Mouse (Mus musculus) cortical plate, adult 2 months (tissue): Measurements from ENCODE around the gene Dnah17. TPM values are rescaled to one million over a fixed set of nuclear protein-coding genes. Genes with fewer than 3 reads are reported as not detected.

Source experiments
- H3K27ac ChIP-seq: fragments of 200-500 bp; 2 replicates; pipeline ENCODE4 v1.5.1; 2012; ENCODE audit warnings: low read length, control low read depth, inconsistent platforms; ENCODE audit not compliant: insufficient read depth
- H3K4me1 ChIP-seq: fragments of 200-500 bp; 2 replicates; pipeline ENCODE4 v1.6.1; 2011; ENCODE audit warnings: low read length; ENCODE audit not compliant: control insufficient read depth, insufficient read depth
- H3K4me3 ChIP-seq: fragments of 200-500 bp; 2 replicates; pipeline ENCODE4 v1.5.1; 2011; ENCODE audit warnings: mild to moderate bottlenecking, low read length, control low read depth; ENCODE audit not compliant: insufficient read depth
- CTCF ChIP-seq: fragments of 200-500 bp; IDR thresholded peaks from 2 replicates; pipeline ENCODE4 v1.5.1; 2011; ENCODE audit warnings: mild to moderate bottlenecking, control low read depth, low read length; ENCODE audit not compliant: insufficient read depth; ENCODE audit errors: extremely low read depth
- POLR2A ChIP-seq: fragments of 200-500 bp; IDR thresholded peaks from 2 replicates; pipeline ENCODE4 v1.6.1; 2011; ENCODE audit warnings: mild to moderate bottlenecking, low read length, control low read depth; ENCODE audit not compliant: insufficient read depth; ENCODE audit errors: extremely low read depth
- polyA plus RNA-seq: library from polyadenylated mRNA; depleted of rRNA; stranded (reverse); fragments of >200 nt; gene quantifications from 2 replicates; pipeline ENCODE4 v1.2.3, GENCODE M21; 2012

The Dnah17 gene
- polyA plus RNA-seq, 1 experiment = 0.10 TPM

GRCm38 (mm10) chr11:118082294-118082693 is 48.1 kb downstream of the Dnah17 start:
- Histone ChIP-seq H3K4me1 (no peaks in the 10 kb centered on the region), H3K4me3 (no peak overlapping the region), H3K27ac (no peak overlapping the region)
- TF ChIP-seq POLR2A (no peak), CTCF (no peak)

- Histone ChIP-seq H3K27ac (no peak overlapping the region), H3K4me1 (no peaks in the 10 kb centered on the region), H3K4me3 (no peak overlapping the region)
- no peak for TF ChIP-seq CTCF
- no peak for TF ChIP-seq POLR2A
These were observed 50.7 kb downstream of the Dnah17 start for GRCm38 (mm10) chr11:118079750-118080149.

GRCm38 (mm10) chr11:118076929-118077328 is 53.5 kb downstream of the Dnah17 start:
- no peak overlapping the region for H3K27ac ChIP-seq
- TF ChIP-seq POLR2A = no peak
- peak; percentile 13; the same call in 1 of the 2 replicates for TF ChIP-seq CTCF
- H3K4me1 ChIP-seq = no peaks in the 10 kb centered on the region
- H3K4me3 ChIP-seq = no peak overlapping the region

GRCm38 (mm10) chr11:118075035-118075522 is 55.4 kb downstream of the Dnah17 start:
- no peak for TF ChIP-seq CTCF
- TF ChIP-seq POLR2A = no peak
- H3K4me1 ChIP-seq = no peaks in the 10 kb centered on the region
- no peak overlapping the region for H3K27ac ChIP-seq
- H3K4me3 ChIP-seq = no peak overlapping the region

GRCm38 (mm10) chr11:118071227-118071912 is 59.1 kb downstream of the Dnah17 start:
- Histone ChIP-seq H3K4me1 (no peaks in the 10 kb centered on the region), H3K27ac (no peak overlapping the region), H3K4me3 (no peak overlapping the region)
- TF ChIP-seq POLR2A (no peak), CTCF (no peak)

GRCm38 (mm10) chr11:118068812-118069332 is 61.6 kb downstream of the Dnah17 start:
- no peak overlapping the region for H3K4me3 ChIP-seq
- TF ChIP-seq POLR2A (no peak), CTCF (no peak)
- H3K4me1 ChIP-seq = no peaks in the 10 kb centered on the region
- no peak overlapping the region for H3K27ac ChIP-seq

- Histone ChIP-seq H3K4me1 (no peaks in the 10 kb centered on the region), H3K4me3 (no peak overlapping the region), H3K27ac (no peak overlapping the region)
- no peak for TF ChIP-seq POLR2A
- TF ChIP-seq CTCF = no peak
These were observed 62.8 kb downstream of the Dnah17 start for GRCm38 (mm10) chr11:118067588-118067987.

- TF ChIP-seq POLR2A (no peak), CTCF (no peak)
- H3K4me1 ChIP-seq = no peaks in the 10 kb centered on the region
- no peak overlapping the region for H3K27ac ChIP-seq
- no peak overlapping the region for H3K4me3 ChIP-seq
These were observed 70.4 kb downstream of the Dnah17 start for GRCm38 (mm10) chr11:118060038-118060437.

- no peaks in the 10 kb centered on the region for H3K4me1 ChIP-seq
These were observed 71.6 kb downstream of the Dnah17 start for GRCm38 (mm10) chr11:118058872-118059271.

GRCm38 (mm10) chr11:118058367-118058766 is 72.1 kb downstream of the Dnah17 start:
- TF ChIP-seq CTCF = no peak
- no peak for TF ChIP-seq POLR2A
- Histone ChIP-seq H3K4me3 (no peak overlapping the region), H3K27ac (no peak overlapping the region), H3K4me1 (no peaks in the 10 kb centered on the region)

More at GRCm38 (mm10) chr11:118058872-118059271, 71.6 kb downstream of the Dnah17 start:
- H3K4me3 ChIP-seq = no peak overlapping the region
- no peak overlapping the region for H3K27ac ChIP-seq
- TF ChIP-seq CTCF (no peak), POLR2A (no peak)

- Histone ChIP-seq H3K4me3 (no peak overlapping the region), H3K4me1 (no peaks in the 10 kb centered on the region), H3K27ac (no peak overlapping the region)
- TF ChIP-seq POLR2A (no peak), CTCF (no peak)
These were observed 80.3 kb downstream of the Dnah17 start for GRCm38 (mm10) chr11:118050174-118050573.
